Mouse (Mus musculus) megakaryocyte, embryonic 14.5 days (primary cell): ENCODE measurements around the gene Crispld2.

ENCODE experiments used
- FLI1 ChIP-seq: IDR thresholded peaks from 2 replicates; pipeline ENCODE4 v1.6.1; 2012; ENCODE audit warnings: low read length, inconsistent platforms, mixed read lengths
- GATA1 ChIP-seq: IDR thresholded peaks from 3 replicates; pipeline ENCODE4 v1.6.1; 2012; ENCODE audit warnings: mixed read lengths, low read length, inconsistent platforms, borderline replicate concordance

GRCm38 (mm10) chr8:120091032-120091431 is 98.8 kb downstream of the Crispld2 start:
- TF ChIP-seq GATA1 = no peak
- TF ChIP-seq FLI1 = no peak
